Mouse (Mus musculus) MEL (cell line): ENCODE measurements around the gene Kcnk1. TPM values are rescaled to one million over a fixed set of nuclear protein-coding genes. Genes with fewer than 3 reads are reported as not detected.

Experiments
- DNase-seq: peaks from one replicate; pipeline ENCODE4 v3.0.0; 2011; ENCODE audit warnings: low read depth, low spot score
- H3K27ac ChIP-seq: 2 replicates; pipeline ENCODE4 v1.5.1; 2012; ENCODE audit warnings: low read depth, mild to moderate bottlenecking, control low read depth, low read length, moderate library complexity; ENCODE audit not compliant: control insufficient read depth
- H3K27me3 ChIP-seq, 2 experiments: fragments of 150-350 bp in 1 of 2; sonication (generic) in 1 of 2; 2 replicates each; pipeline ENCODE4 v1.6.1; 2012; ENCODE audit warnings: low read length in 2 of 2, mild to moderate bottlenecking in 2 of 2, improper control_type of control experiment in 1 of 2, moderate library complexity in 1 of 2; ENCODE audit not compliant: insufficient read depth in 2 of 2, control insufficient read depth in 1 of 2
- H3K36me3 ChIP-seq, 2 experiments: 2 replicates each; pipeline ENCODE4 v1.6.1; 2012 to 2014; ENCODE audit warnings: low read length in 2 of 2, improper control_type of control experiment in 1 of 2, inconsistent platforms in 1 of 2, mild to moderate bottlenecking in 1 of 2; ENCODE audit not compliant: insufficient read depth in 2 of 2, control insufficient read depth in 1 of 2
- H3K4me1 ChIP-seq, 2 experiments: fragments of 150-350 bp in 1 of 2; sonication (generic) in 1 of 2; 2 replicates each; pipeline ENCODE4 v1.6.1; 2012; ENCODE audit warnings: low read length in 2 of 2, improper control_type of control experiment in 1 of 2, mild to moderate bottlenecking in 1 of 2; ENCODE audit not compliant: insufficient read depth in 2 of 2, control insufficient read depth in 1 of 2
- H3K4me3 ChIP-seq, 2 experiments: fragments of 150-350 bp in 1 of 2; sonication (generic) in 1 of 2; 2 replicates each; pipeline ENCODE4 v1.5.1; 2012; ENCODE audit warnings: low read depth in 2 of 2, low read length in 2 of 2, mild to moderate bottlenecking in 2 of 2, moderate library complexity in 2 of 2, control low read depth in 1 of 2, improper control_type of control experiment in 1 of 2; ENCODE audit not compliant: control insufficient read depth in 1 of 2, insufficient read depth in 1 of 2
- H3K79me2 ChIP-seq: 2 replicates; pipeline ENCODE4 v1.6.1; 2012; ENCODE audit warnings: mild to moderate bottlenecking, low read length, moderate library complexity; ENCODE audit not compliant: control insufficient read depth, poor library complexity, insufficient read depth
- H3K9ac ChIP-seq: 2 replicates; pipeline ENCODE4 v1.6.1; 2012; ENCODE audit warnings: low read depth, mild to moderate bottlenecking, control low read depth, low read length, moderate library complexity; ENCODE audit not compliant: control insufficient read depth, poor library complexity, severe bottlenecking
- H3K9me3 ChIP-seq: fragments of 150-350 bp; sonication (generic); replicated peaks from 2 replicates; pipeline ENCODE4 v1.6.1; 2012; ENCODE audit warnings: mild to moderate bottlenecking, low read length, improper control_type of control experiment, moderate library complexity; ENCODE audit not compliant: insufficient read depth
- CHD1 ChIP-seq: IDR thresholded peaks from 2 replicates; pipeline ENCODE4 v1.6.1; 2012; ENCODE audit warnings: low read depth, mild to moderate bottlenecking, inconsistent platforms, low read length, improper control_type of control experiment
- CTCF ChIP-seq, 3 experiments: IDR thresholded peaks in 2 of 3; conservative IDR thresholded peaks in 1 of 3; 2 replicates each; pipeline ENCODE4 v1.5.1; 2011 to 2012; ENCODE audit warnings: low read length in 3 of 3, low read depth in 2 of 3, mild to moderate bottlenecking in 2 of 3, improper control_type of control experiment in 1 of 3, inconsistent platforms in 1 of 3, mixed read lengths in 1 of 3, moderate library complexity in 1 of 3; ENCODE audit not compliant: control insufficient read depth in 1 of 3, insufficient read depth in 1 of 3, poor library complexity in 1 of 3, severe bottlenecking in 1 of 3
- EP300 ChIP-seq, 2 experiments: IDR thresholded peaks; 2 replicates each; pipeline ENCODE4 v1.6.1; 2011; ENCODE audit warnings: improper control_type of control experiment in 2 of 2, low read length in 2 of 2, low read depth in 1 of 2, mild to moderate bottlenecking in 1 of 2
- ETS1 ChIP-seq: IDR thresholded peaks from 2 replicates; pipeline ENCODE4 v1.6.1; 2012; ENCODE audit warnings: low read depth, mild to moderate bottlenecking, inconsistent platforms, low read length, improper control_type of control experiment, moderate library complexity
- GABPA ChIP-seq: IDR thresholded peaks from 2 replicates; pipeline ENCODE4 v1.6.1; 2012; ENCODE audit warnings: low read depth, mild to moderate bottlenecking, inconsistent platforms, low read length, improper control_type of control experiment, moderate library complexity
- GATA1 ChIP-seq: IDR thresholded peaks from 2 replicates; pipeline ENCODE4 v1.6.1; 2011; ENCODE audit warnings: low read depth, low read length, improper control_type of control experiment
- JUND ChIP-seq: IDR thresholded peaks from 2 replicates; pipeline ENCODE4 v1.6.1; 2011; ENCODE audit warnings: low read depth, mild to moderate bottlenecking, improper control_type of control experiment, low read length
- MAFK ChIP-seq: IDR thresholded peaks from 2 replicates; pipeline ENCODE4 v1.6.1; 2011; ENCODE audit warnings: low read depth, mild to moderate bottlenecking, low read length, improper control_type of control experiment, borderline replicate concordance
- MAX ChIP-seq: IDR thresholded peaks from 2 replicates; pipeline ENCODE4 v1.6.1; 2011; ENCODE audit warnings: low read length, improper control_type of control experiment
- MAZ ChIP-seq: IDR thresholded peaks from 2 replicates; pipeline ENCODE4 v1.6.1; 2012; ENCODE audit warnings: low read depth, mild to moderate bottlenecking, inconsistent platforms, low read length, improper control_type of control experiment
- MEF2A ChIP-seq: IDR thresholded peaks from 2 replicates; pipeline ENCODE4 v1.6.1; 2014; ENCODE audit warnings: low read depth, mild to moderate bottlenecking, inconsistent platforms, low read length, improper control_type of control experiment; ENCODE audit not compliant: poor library complexity, insufficient replicate concordance, severe bottlenecking; ENCODE audit errors: extremely low read depth
- MYB ChIP-seq: IDR thresholded peaks from 2 replicates; pipeline ENCODE4 v1.6.1; 2011; ENCODE audit warnings: mild to moderate bottlenecking, low read depth, low read length, improper control_type of control experiment
- RAD21 ChIP-seq: IDR thresholded peaks from 2 replicates; pipeline ENCODE4 v1.6.1; 2011; ENCODE audit warnings: mild to moderate bottlenecking, low read depth, low read length, improper control_type of control experiment
- RCOR1 ChIP-seq: IDR thresholded peaks from 2 replicates; pipeline ENCODE4 v1.6.1; 2012; ENCODE audit warnings: low read depth, mild to moderate bottlenecking, inconsistent platforms, low read length, improper control_type of control experiment
- SIN3A ChIP-seq: IDR thresholded peaks from 2 replicates; pipeline ENCODE4 v1.6.1; 2012; ENCODE audit warnings: low read length, improper control_type of control experiment, inconsistent platforms
- SMC3 ChIP-seq: IDR thresholded peaks from 2 replicates; pipeline ENCODE4 v1.6.1; 2011; ENCODE audit warnings: low read depth, low read length, improper control_type of control experiment
- TBP ChIP-seq: IDR thresholded peaks from 2 replicates; pipeline ENCODE4 v1.8.0; 2011; ENCODE audit warnings: low read depth, low read length, improper control_type of control experiment
- UBTF ChIP-seq: IDR thresholded peaks from 2 replicates; pipeline ENCODE4 v1.6.1; 2012; ENCODE audit warnings: low read depth, mild to moderate bottlenecking, inconsistent platforms, low read length, improper control_type of control experiment, moderate library complexity, borderline replicate concordance; ENCODE audit not compliant: insufficient read depth
- ZC3H11A ChIP-seq: IDR thresholded peaks from 2 replicates; pipeline ENCODE4 v1.6.1; 2012; ENCODE audit warnings: low read depth, mild to moderate bottlenecking, inconsistent platforms, low read length, improper control_type of control experiment
- ZMIZ1 ChIP-seq: IDR thresholded peaks from 2 replicates; pipeline ENCODE4 v1.6.1; 2012; ENCODE audit warnings: low read depth, mild to moderate bottlenecking, inconsistent platforms, low read length, improper control_type of control experiment, moderate library complexity
- polyA plus RNA-seq, 2 experiments: library from polyadenylated mRNA; stranded (reverse) in 1 of 2; unstranded in 1 of 2; fragments of >175 nt in 1 of 2; fragments of >200 nt in 1 of 2; gene quantifications; 2 replicates each; pipeline versions ENCODE4 v1.2.1 to v1.2.4; 2012; ENCODE audit warnings: low replicate concordance in 2 of 2, low read depth in 1 of 2; ENCODE audit not compliant: insufficient read length in 2 of 2, insufficient read depth in 1 of 2, missing spikeins in 1 of 2
- total RNA-seq: library from RNA; depleted of rRNA; stranded (reverse); fragments of 300-350 nt; gene quantifications from 2 replicates; pipeline ENCODE4 v1.2.3, GENCODE M21; 2012

The Kcnk1 gene
- total and polyA plus RNA-seq, 3 experiments = not detected

DNA sequence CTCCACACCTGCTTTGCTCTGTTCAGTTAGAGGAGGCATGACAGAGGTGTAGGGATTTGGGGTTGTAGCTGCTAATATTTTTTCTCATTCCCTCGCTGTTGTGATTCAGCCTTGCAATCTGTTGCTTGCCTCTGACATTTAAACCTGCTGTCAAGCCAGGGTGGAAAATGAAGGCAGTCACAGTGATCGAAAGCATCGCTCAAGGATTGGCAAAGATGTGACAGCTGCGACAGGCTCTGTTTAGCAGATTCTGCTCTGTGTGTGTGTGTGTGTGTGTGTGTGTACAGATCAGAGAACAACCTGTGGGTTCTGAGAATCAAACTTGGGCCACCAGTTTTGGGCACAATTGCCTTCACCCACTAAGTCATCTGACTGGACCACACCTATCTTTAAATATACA lies 50.8 kb downstream of the Kcnk1 start (continued):
- no peak for TF ChIP-seq MEF2A
- TF ChIP-seq, all 39 proteins: peak for 0

DNA sequence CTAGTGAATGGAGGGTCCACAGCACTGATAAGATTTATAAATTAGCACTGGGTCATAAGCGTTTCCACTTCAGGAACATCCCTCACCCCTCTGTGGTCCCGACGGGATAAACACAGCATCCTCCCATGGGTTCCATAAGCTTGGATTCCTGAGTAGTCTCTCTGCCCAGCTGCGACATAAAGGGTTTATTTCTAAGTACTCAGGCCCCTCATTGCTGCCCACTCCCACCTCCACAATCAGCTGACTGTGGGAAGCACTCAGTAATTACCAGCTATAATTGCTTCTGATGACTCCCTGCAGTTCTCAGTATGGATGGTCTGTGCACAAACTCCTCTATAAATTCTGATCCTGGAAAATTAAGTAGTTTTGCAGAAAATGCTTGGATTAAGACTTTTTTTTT lies 58.9 kb downstream of the Kcnk1 start:
- no peaks in the 10 kb centered on the region for H3K27me3 ChIP-seq
- no peaks in the 10 kb centered on the region for H3K79me2 ChIP-seq
- no peak overlapping the region for H3K4me3 ChIP-seq
- no peaks in the 10 kb centered on the region for H3K36me3 ChIP-seq
- no peak overlapping the region for H3K27ac ChIP-seq
- DNase-seq = no peak
- TF ChIP-seq RCOR1 = no peak
- TF ChIP-seq GABPA = no peak
- no peak for TF ChIP-seq MYB
- TF ChIP-seq SIN3A = no peak
- TF ChIP-seq TBP = no peak
- TF ChIP-seq SMC3 = no peak
- TF ChIP-seq, all 39 proteins: peak for 0
- Histone ChIP-seq H3K9ac (no peak overlapping the region), H3K9me3 (no peaks in the 10 kb centered on the region), H3K4me1 (no peaks in the 10 kb centered on the region)

DNA sequence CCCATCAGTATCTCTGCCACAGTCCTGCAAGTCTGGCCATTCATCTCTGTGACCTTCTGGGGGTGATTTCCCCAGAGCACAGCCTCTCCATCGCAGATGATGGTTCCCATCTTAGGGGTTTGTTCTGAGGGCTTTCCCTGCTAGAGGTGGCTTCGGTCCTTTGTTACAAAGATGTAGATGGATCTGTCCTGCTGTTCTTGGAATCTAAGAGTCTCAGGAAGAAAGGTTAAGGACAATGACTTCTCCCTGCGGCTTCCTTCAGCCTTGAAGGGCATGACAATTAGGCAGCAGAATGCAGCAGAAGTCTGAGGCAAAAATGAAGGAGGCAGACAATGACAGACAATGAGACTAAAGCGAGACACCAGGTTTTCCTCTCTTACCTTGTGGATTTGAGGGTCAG lies 63.9 kb downstream of the Kcnk1 start:
- no peaks in the 10 kb centered on the region; a peak in 1 of 4 replicates for H3K27me3 ChIP-seq
- H3K79me2 ChIP-seq = no peaks in the 10 kb centered on the region
- TF ChIP-seq EP300 (IDR thresholded peaks at IDR 0.05; ENCODE audit: low read depth in 1 of 2, low read length in 2 of 2) (no peak), ETS1 (no peak), MAZ (no peak), GATA1 (no peak), ZMIZ1 (no peak), CHD1 (no peak), UBTF (no peak), RCOR1 (no peak), CTCF (IDR thresholded peaks at IDR 0.05 in 2 of 3, conservative IDR thresholded peaks at IDR 0.05 in 1 of 3; ENCODE audit: control insufficient read depth in 1 of 3, insufficient read depth in 1 of 3, low read depth in 2 of 3, low read length in 3 of 3, poor library complexity in 1 of 3, severe bottlenecking in 1 of 3) (no peak), JUND (no peak), ZC3H11A (no peak), MAX (no peak), MAFK (no peak), RAD21 (no peak), TBP (no peak)
- no peaks in the 10 kb centered on the region for H3K9me3 ChIP-seq
- no peaks in the 10 kb centered on the region for H3K4me1 ChIP-seq
- H3K27ac ChIP-seq = no peak overlapping the region
- H3K9ac ChIP-seq = no peak overlapping the region
- H3K36me3 ChIP-seq = no peaks in the 10 kb centered on the region
- DNase-seq = no peak
- no peak overlapping the region for H3K4me3 ChIP-seq
